Mouse (Mus musculus) heart, adult 11 months (tissue): ENCODE results near the gene Gm3159.
"Not testable (repeated sequence)": the region's sequence is repeated elsewhere in the genome, so short reads cannot be mapped to it uniquely, and the experiment has no call there.

Experiments
- DNase-seq: peaks from one replicate; pipeline ENCODE4 v3.0.0; 2022

Gene Gm3159

GRCm38 (mm10) chr14:4397226-4397625 is at the start of gene Gm3159:
Gene Gm3159 (plus strand): TSS chr14:4397526.
- DNase-seq = not testable (repeated sequence)

GRCm38 (mm10) chr14:4368991-4369390 is 28.3 kb upstream of the Gm3159 start:
- peak; percentile 91 for DNase-seq

DNA sequence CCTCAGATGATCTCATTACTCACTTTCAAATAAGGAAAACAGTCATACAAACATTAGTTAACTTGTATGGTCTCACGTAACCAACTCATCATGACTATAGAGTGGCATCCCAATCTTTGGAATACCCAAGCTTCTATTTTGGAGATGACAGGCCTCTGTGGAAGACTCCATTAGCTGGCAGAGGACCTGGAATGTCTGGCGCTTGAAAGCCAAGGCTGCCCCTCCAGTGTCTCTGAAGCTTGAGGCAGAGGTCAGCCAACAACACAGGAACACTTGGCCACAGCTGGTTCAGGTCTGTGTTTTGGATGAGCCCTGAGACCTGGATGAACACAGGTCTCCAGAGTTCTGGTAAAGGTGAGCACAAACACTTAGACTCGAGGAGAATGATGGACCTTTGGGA is 27.6 kb upstream of the Gm3159 start:
- peak; percentile 92 for DNase-seq

DNA sequence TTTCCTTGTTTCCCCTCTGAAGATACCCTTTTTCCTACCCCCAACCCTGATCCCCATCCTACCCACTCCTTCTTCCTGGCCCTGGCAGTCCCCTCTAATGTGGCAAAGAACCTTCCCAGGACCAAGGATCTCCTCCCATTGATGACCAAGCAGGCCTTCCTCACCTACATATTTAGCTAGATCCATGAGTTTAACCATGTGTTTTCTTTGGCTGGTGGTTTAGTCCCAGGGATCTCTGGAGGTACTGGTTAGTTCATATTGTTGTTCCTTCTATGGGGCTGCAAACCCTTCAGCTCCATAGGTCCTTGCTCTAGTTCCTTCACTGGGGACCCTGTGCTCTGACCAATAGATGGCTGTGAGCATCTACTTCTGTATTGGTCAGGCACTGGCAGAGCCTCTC is 19.5 kb upstream of the Gm3159 start:
- peak; percentile 91 for DNase-seq

GRCm38 (mm10) chr14:4385606-4386005 is 11.7 kb upstream of the Gm3159 start:
- peak; percentile 94 for DNase-seq

- DNase-seq = peak; percentile 91
These were observed 4.3 kb upstream of the Gm3159 start for GRCm38 (mm10) chr14:4392841-4393530.

DNA sequence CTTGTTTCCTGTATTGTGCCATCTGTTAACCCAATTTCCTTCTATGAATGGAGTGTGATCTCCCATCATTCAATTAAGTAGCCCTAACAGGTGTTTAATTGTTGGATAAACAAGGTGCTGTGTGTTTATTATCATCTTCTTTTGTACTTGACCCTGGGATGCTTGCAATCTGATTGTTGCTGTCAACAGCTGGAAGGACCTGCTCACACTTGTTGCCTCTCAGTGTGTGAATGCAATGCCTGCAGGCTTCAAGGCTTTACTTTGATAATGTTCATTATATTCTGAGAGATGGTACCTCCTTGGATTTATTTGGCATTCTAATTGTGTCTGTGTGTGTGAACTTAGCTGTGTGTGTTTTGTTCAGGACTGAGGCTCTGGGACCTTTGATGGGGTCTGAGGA is 1.3 kb downstream of the Gm3159 start:
- peak; percentile 83 for DNase-seq

- DNase-seq = peak; percentile 92
These were observed 2.9 kb downstream of the Gm3159 start for GRCm38 (mm10) chr14:4400115-4400789.

DNA sequence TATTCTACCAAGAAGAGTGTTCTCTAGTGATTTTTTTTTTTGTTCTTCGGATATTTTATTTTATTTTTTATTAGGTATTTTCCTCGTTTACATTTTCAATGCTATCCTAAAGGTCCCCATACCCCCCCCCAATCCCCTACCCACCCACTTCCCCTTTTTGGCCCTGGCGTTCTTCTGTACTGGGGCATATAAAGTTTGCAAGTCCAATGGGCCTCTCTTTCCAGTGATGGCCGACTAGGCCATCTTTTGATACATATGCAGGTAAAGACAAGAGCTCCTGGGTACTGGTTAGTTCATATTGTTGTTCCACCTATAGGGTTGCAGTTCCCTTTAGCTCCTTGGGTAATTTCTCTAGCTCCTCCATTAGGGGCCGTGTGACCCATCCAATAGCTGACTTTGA is 3.9 kb downstream of the Gm3159 start:
- peak; percentile 93 for DNase-seq

- peak; percentile 91 for DNase-seq
These were observed 6.5 kb downstream of the Gm3159 start for GRCm38 (mm10) chr14:4403840-4404239.

DNA sequence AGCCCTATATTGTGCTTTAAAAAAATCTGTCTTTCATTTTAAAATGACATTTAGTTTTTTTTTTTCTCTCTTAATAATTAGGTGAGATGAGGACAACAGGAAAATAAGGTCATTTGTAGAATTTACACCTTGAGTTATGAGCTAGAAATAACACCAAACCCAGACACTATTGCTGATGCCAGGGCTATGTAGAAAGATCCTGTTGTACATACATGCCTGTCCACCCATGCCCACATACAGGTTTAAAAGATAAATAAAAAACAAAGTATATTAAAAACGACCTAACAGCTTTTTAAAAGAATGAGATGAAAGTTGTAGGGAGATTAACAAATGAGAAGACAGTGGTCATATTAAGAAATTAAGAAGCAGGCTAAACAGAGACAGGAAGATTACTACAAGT is 12.6 kb downstream of the Gm3159 start:
- DNase-seq = peak; percentile 80

DNA sequence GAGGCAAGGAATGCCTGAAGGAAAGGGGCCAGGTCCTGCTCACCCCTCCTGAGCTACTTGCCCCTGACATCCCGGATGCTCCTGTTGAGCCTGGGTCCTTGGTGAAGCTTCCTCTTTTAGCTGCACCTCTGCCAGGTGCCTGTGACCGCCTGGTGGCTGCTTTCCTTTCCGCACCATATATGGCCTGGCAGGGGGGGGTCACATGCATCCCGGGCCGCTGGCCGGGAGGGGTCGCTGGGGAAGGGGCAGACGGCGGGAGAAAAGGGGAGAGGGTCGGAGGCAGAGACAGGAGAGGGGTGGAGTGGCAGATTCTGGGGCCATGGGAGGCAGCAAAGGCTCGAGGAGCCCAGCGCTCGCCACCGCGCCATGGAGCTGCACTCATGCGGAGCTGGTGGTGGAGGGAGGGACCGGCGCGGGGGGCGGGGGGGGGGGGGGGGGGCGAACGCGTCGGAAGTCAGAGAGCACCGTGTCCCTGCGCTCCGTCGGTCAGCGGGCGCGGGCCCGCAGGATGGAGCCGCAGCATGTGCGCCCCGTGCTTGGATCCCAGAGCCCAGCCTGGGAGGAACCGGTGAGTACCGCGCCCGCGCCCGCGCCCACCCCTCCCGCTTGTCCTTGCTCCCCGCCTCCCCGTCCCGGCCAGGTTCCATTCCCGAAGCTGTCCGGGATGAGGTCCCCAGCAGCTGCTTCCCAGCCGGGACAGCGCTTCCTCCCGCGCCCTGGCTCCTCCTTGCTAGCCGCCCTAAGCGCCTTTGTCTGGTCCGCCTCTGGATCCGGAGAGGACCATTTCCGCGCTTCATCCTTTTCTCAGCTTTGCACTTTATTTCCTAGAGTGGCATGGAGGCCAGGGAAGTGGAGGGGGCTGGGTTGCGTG is 17.9 kb downstream of the Gm3159 start, which contains the start of gene Gm3164:
Gm3164 (plus strand) TSS at position 484 of the 871 bp plus-strand sequence.
- DNase-seq = peak; percentile 98

GRCm38 (mm10) chr14:4430692-4431091 is 33.4 kb downstream of the Gm3159 start, which contains the start of gene Gm3173:
Gene Gm3173 (plus strand): TSS chr14:4430992.
- DNase-seq = not testable (repeated sequence)
